Mouse (Mus musculus) forebrain, embryonic 13.5 days (tissue): ENCODE measurements at regions not wholly inside any gene's neighbourhood (a gene's known extent, or its start where the extent isn't known, plus 50 kb on each side); places are given as distances from the start of the nearest gene placed in this dataset.

Source experiments
- ATAC-seq: fragments of 200-750 bp; cut with Nextera tagmentation; 2 replicates; pipeline ENCODE4 v1.8.0; 2017
- H3K27ac ChIP-seq: fragments of 300-500 bp; sonication (generic); 2 replicates; pipeline ENCODE4 v1.5.1; 2015; ENCODE audit warnings: inconsistent platforms, mild to moderate bottlenecking, moderate library complexity
- H3K27me3 ChIP-seq: fragments of 300-500 bp; sonication (generic); 2 replicates; pipeline ENCODE4 v1.6.1; 2015; ENCODE audit warnings: mild to moderate bottlenecking, inconsistent platforms
- H3K36me3 ChIP-seq: fragments of 300-500 bp; sonication (generic); 2 replicates; pipeline ENCODE4 v1.6.1; 2015; ENCODE audit warnings: mild to moderate bottlenecking, inconsistent platforms; ENCODE audit not compliant: poor library complexity, severe bottlenecking
- H3K4me1 ChIP-seq: fragments of 300-500 bp; sonication (generic); 2 replicates; pipeline ENCODE4 v1.6.1; 2015; ENCODE audit warnings: inconsistent platforms
- H3K4me2 ChIP-seq: fragments of 300-500 bp; sonication (generic); 2 replicates; pipeline ENCODE4 v1.6.1; 2015; ENCODE audit warnings: inconsistent platforms, mild to moderate bottlenecking, moderate library complexity
- H3K4me3 ChIP-seq: fragments of 300-500 bp; sonication (generic); 2 replicates; pipeline ENCODE4 v1.5.1; 2015; ENCODE audit warnings: mild to moderate bottlenecking, inconsistent platforms
- H3K9ac ChIP-seq: fragments of 300-500 bp; sonication (generic); 2 replicates; pipeline ENCODE4 v1.6.1; 2015; ENCODE audit warnings: mild to moderate bottlenecking, inconsistent platforms
- H3K9me3 ChIP-seq: fragments of 300-500 bp; sonication (generic); replicated peaks from 2 replicates; pipeline ENCODE4 v1.6.1; 2016; ENCODE audit warnings: inconsistent platforms
- WGBS: fragments of 180-500 bp; shearing (Covaris S2); methylation state at CpG from one replicate; pipeline ENCODE4 v1.1.7; 2015; 5-methylcytosine and 5-hydroxymethylcytosine counted together

- 88% methylated on average over 9 of the region's 9 CpGs for WGBS
- Histone ChIP-seq H3K27ac (peak overlapping the region; percentile 97), H3K4me3 (no peak overlapping the region), H3K4me1 (peaks cover 37% of the 10 kb centered on the region), H3K36me3 (no peaks in the 10 kb centered on the region), H3K9ac (0 out of 2 replicates have a peak overlapping the region, but pooled peaks have one; percentile 58), H3K9me3 (no peaks in the 10 kb centered on the region), H3K4me2 (no peak overlapping the region), H3K27me3 (no peaks in the 10 kb centered on the region)
- no peak for ATAC-seq
Measured at GRCm38 (mm10) chr3:52181326-52182101, 76.6 kb upstream of the Maml3 start.

DNA sequence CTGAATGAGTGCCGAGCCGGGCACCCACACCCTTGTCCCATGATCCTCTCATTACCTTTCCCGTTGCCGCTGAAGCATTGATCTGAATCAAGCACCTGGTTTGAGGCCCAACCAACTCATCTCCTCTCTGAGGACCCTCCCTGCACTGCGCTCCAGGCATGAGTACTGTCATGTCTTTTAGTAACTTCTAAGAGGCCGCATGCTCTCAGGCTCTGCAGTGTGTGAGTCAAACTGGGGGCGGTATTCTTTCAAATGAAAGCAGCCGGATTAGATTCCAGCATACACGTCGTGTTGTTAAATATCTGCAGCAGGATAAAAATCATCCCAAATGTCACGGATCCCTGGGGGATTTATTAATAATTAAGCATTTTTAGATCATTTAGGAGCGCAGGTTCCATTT, 79.4 kb upstream of the Maml3 start:
- no peak overlapping the region for H3K27ac ChIP-seq
- H3K4me1 ChIP-seq: peaks cover 29% of the 10 kb centered on the region
- WGBS: 76% methylated on average over 12 of the region's 12 CpGs
- H3K4me2 ChIP-seq: no peak overlapping the region
- no peak overlapping the region for H3K4me3 ChIP-seq
- H3K36me3 ChIP-seq: no peaks in the 10 kb centered on the region
- H3K9ac ChIP-seq: no peak overlapping the region
- no peaks in the 10 kb centered on the region for H3K9me3 ChIP-seq
- no peak for ATAC-seq
- no peaks in the 10 kb centered on the region for H3K27me3 ChIP-seq

GRCm38 (mm10) chr3:52185351-52185750, 80.5 kb upstream of the Maml3 start:
- peaks cover 18% of the 10 kb centered on the region for H3K4me1 ChIP-seq
- WGBS: 24% methylated on average over 2 of the region's 2 CpGs
- H3K9ac ChIP-seq: no peak overlapping the region
- H3K4me2 ChIP-seq: no peak overlapping the region
- H3K9me3 ChIP-seq: no peaks in the 10 kb centered on the region
- H3K27me3 ChIP-seq: no peaks in the 10 kb centered on the region
- ATAC-seq: no peak
- H3K4me3 ChIP-seq: no peak overlapping the region
- H3K36me3 ChIP-seq: no peaks in the 10 kb centered on the region
- no peak overlapping the region for H3K27ac ChIP-seq

GRCm38 (mm10) chr3:52187401-52187801, 80.7 kb upstream of the Foxo1 start:
- Histone ChIP-seq H3K9ac (0 out of 2 replicates have a peak overlapping the region, but pooled peaks have one; percentile 12), H3K27ac (no peak overlapping the region), H3K36me3 (no peaks in the 10 kb centered on the region), H3K27me3 (no peaks in the 10 kb centered on the region), H3K4me3 (no peak overlapping the region), H3K4me1 (0 out of 2 replicates have a peak, but pooled peaks cover 3% of the 10 kb centered on the region), H3K9me3 (no peaks in the 10 kb centered on the region), H3K4me2 (no peak overlapping the region)
- ATAC-seq: no peak
- 60% methylated on average over 4 of the region's 4 CpGs for WGBS

GRCm38 (mm10) chr3:52188303-52188702, 79.8 kb upstream of the Foxo1 start:
- Histone ChIP-seq H3K4me3 (no peak overlapping the region), H3K27ac (no peak overlapping the region), H3K4me1 (0 out of 2 replicates have a peak, but pooled peaks cover 3% of the 10 kb centered on the region), H3K9me3 (no peaks in the 10 kb centered on the region), H3K27me3 (no peaks in the 10 kb centered on the region), H3K36me3 (no peaks in the 10 kb centered on the region), H3K9ac (no peak overlapping the region), H3K4me2 (no peak overlapping the region)
- 92% methylated on average over 6 of the region's 6 CpGs for WGBS
- ATAC-seq: no peak

GRCm38 (mm10) chr3:52189016-52189415, 79.1 kb upstream of the Foxo1 start:
- Histone ChIP-seq H3K4me2 (no peak overlapping the region), H3K4me1 (0 out of 2 replicates have a peak, but pooled peaks cover 3% of the 10 kb centered on the region), H3K27ac (no peak overlapping the region), H3K9me3 (no peaks in the 10 kb centered on the region), H3K36me3 (no peaks in the 10 kb centered on the region), H3K4me3 (no peak overlapping the region), H3K9ac (no peak overlapping the region), H3K27me3 (no peaks in the 10 kb centered on the region)
- 91% methylated on average over 6 of the region's 6 CpGs for WGBS
- ATAC-seq: no peak

DNA sequence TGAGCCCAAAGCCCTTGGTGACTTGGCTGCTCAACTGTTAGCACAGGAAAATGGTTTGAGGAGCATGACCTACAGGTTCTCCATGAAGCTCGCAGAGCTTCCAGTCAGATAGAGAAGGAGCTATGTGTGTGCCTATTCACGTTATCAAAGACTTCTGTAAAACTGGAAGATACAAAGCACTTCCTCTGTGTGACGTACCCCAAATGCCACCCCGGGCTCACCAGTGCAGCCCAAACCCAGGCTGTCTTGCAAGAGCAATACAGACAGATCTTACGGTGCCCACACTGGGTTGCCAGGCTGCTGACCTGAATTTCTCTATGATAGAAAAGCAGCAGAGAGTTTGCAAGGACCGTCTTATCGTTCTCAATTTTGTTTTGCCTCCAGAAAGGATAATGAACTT, 78.1 kb upstream of the Foxo1 start:
- ATAC-seq: no peak
- Histone ChIP-seq H3K36me3 (no peaks in the 10 kb centered on the region), H3K4me1 (0 out of 2 replicates have a peak, but pooled peaks cover 3% of the 10 kb centered on the region), H3K27ac (no peak overlapping the region), H3K27me3 (no peaks in the 10 kb centered on the region), H3K4me2 (no peak overlapping the region), H3K9ac (no peak overlapping the region), H3K4me3 (no peak overlapping the region), H3K9me3 (no peaks in the 10 kb centered on the region)
- 85% methylated on average over 7 of the region's 7 CpGs for WGBS

- Histone ChIP-seq H3K4me2 (no peak overlapping the region), H3K36me3 (no peaks in the 10 kb centered on the region), H3K4me3 (no peak overlapping the region), H3K4me1 (peaks cover 12% of the 10 kb centered on the region), H3K9ac (no peak overlapping the region), H3K27ac (no peak overlapping the region), H3K9me3 (no peaks in the 10 kb centered on the region), H3K27me3 (no peaks in the 10 kb centered on the region)
- WGBS: 77% methylated on average over 7 of the region's 7 CpGs
- ATAC-seq: no peak
Measured at GRCm38 (mm10) chr3:52193026-52193425, 75.1 kb upstream of the Foxo1 start.

- no peak overlapping the region for H3K4me3 ChIP-seq
- no peaks in the 10 kb centered on the region for H3K27me3 ChIP-seq
- peaks cover 12% of the 10 kb centered on the region for H3K4me1 ChIP-seq
- no peaks in the 10 kb centered on the region for H3K36me3 ChIP-seq
- H3K4me2 ChIP-seq: no peak overlapping the region
- H3K27ac ChIP-seq: no peak overlapping the region
- ATAC-seq: no peak
- H3K9me3 ChIP-seq: no peaks in the 10 kb centered on the region
- 86% methylated on average over 10 of the region's 10 CpGs for WGBS
- H3K9ac ChIP-seq: no peak overlapping the region
Measured at GRCm38 (mm10) chr3:52194216-52194615, 73.9 kb upstream of the Foxo1 start.

DNA sequence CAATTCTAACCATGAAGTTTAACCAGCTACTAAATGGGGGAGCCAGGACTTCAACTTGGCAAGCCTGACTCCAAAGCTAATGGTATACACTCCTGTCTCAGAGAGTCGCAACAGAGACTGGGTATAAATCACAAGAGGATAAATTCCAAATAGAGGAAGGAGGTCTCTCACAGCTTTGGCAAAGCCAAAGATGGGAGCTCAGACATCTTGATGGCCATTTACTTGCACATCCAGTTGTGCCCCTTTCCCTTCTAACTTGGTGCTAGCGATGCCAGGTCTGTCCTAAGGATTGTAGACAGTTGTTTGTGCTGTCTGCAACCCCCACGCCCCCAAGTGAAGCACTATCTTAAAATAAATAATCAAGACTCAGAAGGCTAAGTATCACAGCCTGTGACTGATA, 72.7 kb upstream of the Foxo1 start:
- WGBS: 77% methylated on average over 3 of the region's 3 CpGs
- ATAC-seq: no peak
- Histone ChIP-seq H3K27ac (no peak overlapping the region), H3K9ac (peak overlapping the region; percentile 86), H3K27me3 (no peaks in the 10 kb centered on the region), H3K4me2 (peak overlapping the region; percentile 77), H3K36me3 (no peaks in the 10 kb centered on the region), H3K9me3 (no peaks in the 10 kb centered on the region), H3K4me3 (peak overlapping the region; percentile 44), H3K4me1 (peaks cover 12% of the 10 kb centered on the region)

DNA sequence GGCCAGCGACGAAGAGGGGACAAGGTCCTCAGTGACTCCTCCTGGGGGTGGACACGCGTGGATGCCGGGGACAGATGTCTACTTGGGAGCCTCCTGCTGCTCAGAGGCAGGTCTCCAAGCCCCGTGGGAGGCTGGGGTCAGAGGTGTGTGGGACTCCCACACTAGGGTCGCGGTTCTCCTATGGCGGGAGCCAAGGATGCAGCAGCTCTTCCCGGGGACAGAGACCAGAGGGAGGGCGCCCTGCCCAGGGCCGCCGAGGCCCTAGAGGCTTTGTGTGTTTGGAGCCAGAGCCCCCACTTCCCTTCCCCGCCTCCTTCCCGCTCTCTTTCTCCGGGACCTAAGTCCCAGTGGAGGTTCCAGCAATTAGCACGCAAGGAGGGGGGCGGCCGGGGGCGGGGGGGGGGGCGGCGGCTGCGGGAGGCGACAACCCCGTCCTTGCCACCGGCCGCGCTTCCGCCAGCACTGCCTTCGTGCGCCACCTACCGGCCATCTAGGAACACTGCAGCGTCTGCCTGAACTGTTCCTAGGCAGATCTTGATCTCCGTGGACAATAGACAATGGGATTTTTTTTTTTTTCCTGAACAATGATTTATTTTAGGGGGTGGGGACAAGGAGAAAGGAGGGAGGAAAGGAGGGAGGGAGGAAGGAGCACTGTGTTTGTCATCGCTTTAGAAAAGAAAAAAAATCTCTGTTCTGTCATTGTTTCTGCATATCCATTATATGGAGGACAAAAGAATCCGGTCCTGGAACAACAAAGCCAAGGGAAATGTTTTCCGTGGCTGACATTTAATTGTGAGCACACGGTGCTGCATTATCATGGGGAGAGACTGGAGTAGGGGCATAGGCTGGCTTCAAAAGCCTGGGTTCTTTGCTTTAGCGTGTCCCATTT, 71.8 kb upstream of the Foxo1 start:
- peak overlapping the region; percentile 77 for H3K4me2 ChIP-seq
- H3K27me3 ChIP-seq: no peaks in the 10 kb centered on the region
- peaks cover 12% of the 10 kb centered on the region for H3K4me1 ChIP-seq
- no peaks in the 10 kb centered on the region for H3K9me3 ChIP-seq
- 3% methylated on average over 32 of the region's 39 CpGs for WGBS
- H3K36me3 ChIP-seq: no peaks in the 10 kb centered on the region
- peak; percentile 93 for ATAC-seq
- H3K9ac ChIP-seq: peak overlapping the region; percentile 86
- H3K4me3 ChIP-seq: peak overlapping the region; percentile 44
- H3K27ac ChIP-seq: peak overlapping the region; percentile 81

DNA sequence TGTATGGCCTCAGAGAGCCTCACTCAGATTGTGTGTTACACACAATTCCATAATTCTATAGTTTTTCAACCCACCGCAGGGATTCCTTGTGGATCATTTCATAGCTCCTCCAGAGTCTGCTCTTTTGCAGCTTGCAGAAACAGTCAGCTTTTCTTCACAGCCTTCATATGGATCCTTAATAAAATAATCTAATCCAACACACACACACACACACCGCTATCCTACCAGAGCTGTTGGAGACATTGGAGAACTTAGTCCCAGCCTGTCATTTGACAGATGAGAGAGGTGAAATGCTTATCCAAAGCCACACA, 71.2 kb upstream of the Foxo1 start:
- WGBS: 59% methylated on average over 2 of the region's 2 CpGs
- H3K27ac ChIP-seq: peak overlapping the region; percentile 81
- no peaks in the 10 kb centered on the region for H3K9me3 ChIP-seq
- H3K4me3 ChIP-seq: no peak overlapping the region
- peak overlapping the region; percentile 59 for H3K9ac ChIP-seq
- peaks cover 12% of the 10 kb centered on the region for H3K4me1 ChIP-seq
- ATAC-seq: no peak; the same call in 1 of the 2 replicates
- H3K36me3 ChIP-seq: no peaks in the 10 kb centered on the region
- no peaks in the 10 kb centered on the region for H3K27me3 ChIP-seq
- peak overlapping the region; percentile 77 for H3K4me2 ChIP-seq
